Mouse (Mus musculus): ENCODE data around the gene Adamts9. TPM values are rescaled to one million over a fixed set of nuclear protein-coding genes. Genes with fewer than 3 reads are reported as not detected.

Gene Adamts9
- total RNA-seq, 1 experiment from 2014 or later, result not detected

DNA sequence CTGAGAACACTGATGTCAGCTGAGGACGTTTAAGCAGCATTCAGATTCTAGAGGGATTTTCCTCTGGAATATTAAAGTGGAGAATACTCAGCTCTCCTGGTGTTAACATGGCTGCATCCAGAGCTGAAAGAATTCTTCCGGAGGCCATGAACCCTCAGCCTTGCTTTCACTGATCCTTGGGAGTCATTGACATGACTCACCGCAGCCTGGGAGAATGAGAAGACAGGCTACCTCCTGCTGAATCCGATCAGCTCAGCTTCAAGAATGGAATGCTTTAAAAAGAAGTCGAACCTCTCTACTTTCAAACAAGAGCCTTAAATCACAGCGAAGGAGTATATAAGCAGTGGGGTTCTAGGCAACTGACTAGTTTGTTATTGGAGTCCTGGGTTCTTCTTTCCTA is 121.3 kb downstream of the Adamts9 start:
- ATAC-seq (ENCODE audit: extremely low read depth, insufficient number of reproducible peaks, low FRiP score, poor library complexity, severe bottlenecking), result no peak

GRCm38 (mm10) chr6:92821606-92822005 is 121.7 kb downstream of the Adamts9 start:
- no peak for ATAC-seq (ENCODE audit: extremely low read depth, insufficient number of reproducible peaks, low FRiP score, poor library complexity, severe bottlenecking)

GRCm38 (mm10) chr6:92817661-92818060 is 125.6 kb downstream of the Adamts9 start:
- no peak for ATAC-seq (ENCODE audit: extremely low read depth, insufficient number of reproducible peaks, low FRiP score, poor library complexity, severe bottlenecking)

DNA sequence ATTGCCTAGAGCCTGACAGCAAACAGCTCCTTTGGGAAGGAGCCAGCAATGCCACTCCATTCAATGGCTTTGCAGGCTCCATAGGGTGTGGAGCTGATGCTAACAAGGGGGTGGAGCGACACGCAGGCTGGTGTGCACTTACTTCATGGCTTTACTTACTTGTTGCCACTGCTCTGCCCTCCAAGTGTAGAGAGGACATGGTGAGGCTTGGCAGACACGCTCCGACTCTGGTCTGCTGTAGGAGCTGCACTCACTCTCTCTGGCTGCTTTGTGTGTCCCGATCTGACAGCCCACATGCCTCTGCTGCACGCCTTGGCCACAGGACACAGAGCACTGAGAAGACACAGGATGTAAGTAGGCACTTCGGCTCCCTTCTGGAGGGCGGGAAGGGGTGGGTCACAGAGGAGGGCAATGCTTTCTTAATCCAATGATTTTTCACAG is 127.0 kb downstream of the Adamts9 start, which contains the start of gene A730049H05Rik:
Gene A730049H05Rik (plus strand): TSS at position 168 of the 441 bp plus-strand sequence.
- ATAC-seq (ENCODE audit: extremely low read depth, insufficient number of reproducible peaks, low FRiP score, poor library complexity, severe bottlenecking), result no peak

DNA sequence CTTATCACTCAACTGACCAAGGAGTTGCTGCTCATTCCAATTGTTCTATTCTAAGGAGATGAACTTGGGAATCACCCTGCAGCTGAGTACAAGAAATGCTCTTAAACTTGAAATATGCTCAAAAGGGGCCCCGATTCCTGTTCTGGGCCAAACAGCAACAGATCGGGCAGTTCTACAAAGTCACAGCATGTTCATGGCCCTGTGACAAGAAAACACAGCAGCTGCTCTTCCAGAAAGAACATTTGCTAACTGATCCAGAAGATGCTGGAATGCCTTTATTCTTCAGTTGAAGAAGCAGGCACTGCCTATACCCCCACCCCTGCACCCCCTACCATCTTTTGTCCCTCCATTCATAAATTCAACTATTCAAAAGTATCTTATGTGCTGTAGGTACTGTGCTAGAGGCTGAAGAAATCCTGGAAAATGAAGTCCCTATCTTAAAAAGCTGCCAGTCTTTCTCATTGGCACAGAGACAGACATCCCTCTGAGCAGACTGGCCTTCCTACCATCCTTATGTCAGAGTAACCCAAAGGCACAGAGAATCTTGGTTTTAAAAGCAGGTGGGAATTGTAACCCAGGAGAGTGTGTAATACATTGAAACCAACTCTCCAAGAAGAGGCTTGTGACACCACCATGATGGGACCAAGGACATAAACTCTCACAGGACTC is 130.5 kb downstream of the Adamts9 start:
- ATAC-seq (ENCODE audit: extremely low read depth, insufficient number of reproducible peaks, low FRiP score, poor library complexity, severe bottlenecking), result no peak

DNA sequence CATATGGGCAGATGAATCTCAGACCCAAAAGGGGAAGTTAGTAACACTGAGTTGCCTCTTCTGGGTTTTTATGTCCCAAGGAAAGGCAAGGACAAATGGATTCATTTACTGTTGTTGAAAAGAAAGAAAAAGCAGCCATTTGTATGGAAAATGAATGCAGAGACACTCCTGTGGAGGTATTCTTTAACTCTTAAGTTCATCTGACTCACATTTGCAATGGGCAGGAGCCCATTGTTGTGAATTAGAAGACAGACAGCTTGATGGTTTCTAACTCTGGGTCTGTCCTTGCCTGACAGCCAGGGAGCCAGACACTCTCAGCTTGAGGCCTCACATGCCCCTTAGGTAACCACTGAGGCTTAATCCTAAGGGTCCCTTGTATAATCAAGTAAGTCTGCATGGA is 131.7 kb downstream of the Adamts9 start:
- no peak for ATAC-seq (ENCODE audit: extremely low read depth, insufficient number of reproducible peaks, low FRiP score, poor library complexity, severe bottlenecking)

- ATAC-seq (ENCODE audit: extremely low read depth, insufficient number of reproducible peaks, low FRiP score, poor library complexity, severe bottlenecking), result no peak
Measured at GRCm38 (mm10) chr6:92810628-92811027, 132.7 kb downstream of the Adamts9 start.

DNA sequence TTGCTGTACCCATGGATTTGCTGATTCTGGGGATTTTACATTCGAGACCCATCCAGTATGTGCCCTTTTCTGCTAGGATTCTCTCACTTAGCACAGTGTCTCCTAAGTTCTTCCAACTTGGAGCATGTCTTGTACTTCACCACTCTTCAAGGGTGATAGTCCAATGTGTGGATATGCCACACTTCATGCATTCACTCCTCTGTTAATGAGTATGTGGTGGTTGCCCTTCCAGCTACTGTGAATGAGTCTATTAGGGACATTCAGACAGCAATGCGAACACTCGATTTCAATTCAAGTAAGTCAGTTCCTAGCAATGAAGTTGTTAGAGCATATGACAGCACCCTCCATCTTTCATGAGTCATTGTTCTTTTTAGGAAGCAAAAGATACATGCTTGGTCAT is 133.5 kb downstream of the Adamts9 start:
- ATAC-seq (ENCODE audit: extremely low read depth, insufficient number of reproducible peaks, low FRiP score, poor library complexity, severe bottlenecking), result no peak

DNA sequence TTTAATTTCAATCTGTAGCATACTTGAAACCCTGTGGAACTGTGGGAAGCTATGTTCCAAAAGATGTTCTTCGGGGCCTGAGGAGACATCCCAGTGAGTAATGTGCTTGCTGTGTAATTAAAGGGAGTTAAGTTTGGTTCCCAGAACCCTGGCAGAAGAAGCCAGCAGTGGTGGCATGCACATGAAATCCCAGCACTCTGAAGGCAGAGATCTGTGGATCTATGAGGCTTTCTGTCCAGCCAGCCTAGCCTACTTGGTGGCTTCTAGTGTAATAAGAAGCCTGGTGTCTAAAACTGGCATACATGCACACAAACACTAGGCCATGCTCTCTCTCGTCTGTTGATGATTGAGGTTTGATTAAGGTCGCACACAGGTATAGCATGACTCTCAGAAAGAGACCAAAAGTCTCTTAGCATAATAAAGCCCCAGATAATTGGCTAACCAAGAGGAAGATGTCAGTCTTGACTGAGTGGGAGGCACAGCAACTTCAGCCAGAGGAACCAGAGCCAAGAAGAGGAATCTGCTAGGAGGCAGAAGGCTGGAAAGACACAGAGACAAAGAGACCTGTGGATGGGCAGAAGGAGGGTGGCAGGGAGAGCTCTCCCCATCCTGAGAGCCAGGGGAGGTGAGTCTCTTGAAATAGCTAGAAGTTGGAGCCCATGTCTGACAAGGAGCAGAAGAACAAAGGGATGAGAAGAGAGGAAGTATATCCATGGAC is 138.9 kb downstream of the Adamts9 start:
- no peak for ATAC-seq (ENCODE audit: extremely low read depth, insufficient number of reproducible peaks, low FRiP score, poor library complexity, severe bottlenecking)

DNA sequence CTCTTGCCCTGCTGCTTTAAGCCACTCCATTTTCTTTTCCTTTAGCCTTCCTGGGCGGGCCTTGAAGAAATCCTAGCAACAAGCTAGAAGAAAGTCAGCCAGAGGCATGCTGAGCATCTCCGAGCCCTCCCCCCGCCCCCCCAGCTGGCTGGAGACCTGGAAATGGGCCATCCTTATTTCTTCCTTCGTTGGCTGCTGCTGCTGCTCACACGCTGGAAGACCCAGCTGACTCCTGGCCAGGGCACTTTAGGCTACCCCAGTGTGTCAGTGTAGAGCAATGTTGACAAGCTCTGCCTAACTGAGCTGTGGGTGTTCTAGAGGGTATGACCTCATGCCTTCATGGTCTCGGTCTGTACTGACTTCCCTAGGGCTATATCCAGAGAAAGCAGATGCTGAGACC is 140.1 kb downstream of the Adamts9 start:
- ATAC-seq (ENCODE audit: extremely low read depth, insufficient number of reproducible peaks, low FRiP score, poor library complexity, severe bottlenecking), result no peak

GRCm38 (mm10) chr6:92802421-92802820 is 140.9 kb downstream of the Adamts9 start:
- ATAC-seq (ENCODE audit: extremely low read depth, insufficient number of reproducible peaks, low FRiP score, poor library complexity, severe bottlenecking), result no peak

DNA sequence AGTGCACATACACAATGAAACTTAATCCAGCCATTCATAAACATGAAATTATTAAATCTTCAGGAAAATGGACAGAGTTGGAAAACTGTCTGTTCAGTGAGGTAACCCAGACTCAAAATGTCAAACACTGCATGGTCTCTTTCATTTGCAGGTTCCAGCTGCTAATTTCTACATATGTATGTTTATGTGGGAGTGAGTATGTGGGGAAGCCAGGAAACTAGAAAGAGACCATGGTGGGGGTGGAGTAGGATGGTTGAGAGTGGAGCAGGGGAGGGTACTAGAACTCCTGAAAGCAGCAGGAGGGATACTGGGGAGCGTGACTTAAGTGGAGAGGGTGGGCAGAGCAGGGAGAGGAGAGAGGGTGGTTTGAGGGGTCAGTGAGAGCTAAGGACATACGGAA is 141.8 kb downstream of the Adamts9 start:
- ATAC-seq (ENCODE audit: extremely low read depth, insufficient number of reproducible peaks, low FRiP score, poor library complexity, severe bottlenecking), result no peak

GRCm38 (mm10) chr6:92793804-92794203 is 149.5 kb downstream of the Adamts9 start:
- no peak for ATAC-seq (ENCODE audit: extremely low read depth, insufficient number of reproducible peaks, low FRiP score, poor library complexity, severe bottlenecking)

GRCm38 (mm10) chr6:92787376-92787712 is 155.9 kb downstream of the Adamts9 start:
- ATAC-seq (ENCODE audit: extremely low read depth, insufficient number of reproducible peaks, low FRiP score, poor library complexity, severe bottlenecking), result no peak

DNA sequence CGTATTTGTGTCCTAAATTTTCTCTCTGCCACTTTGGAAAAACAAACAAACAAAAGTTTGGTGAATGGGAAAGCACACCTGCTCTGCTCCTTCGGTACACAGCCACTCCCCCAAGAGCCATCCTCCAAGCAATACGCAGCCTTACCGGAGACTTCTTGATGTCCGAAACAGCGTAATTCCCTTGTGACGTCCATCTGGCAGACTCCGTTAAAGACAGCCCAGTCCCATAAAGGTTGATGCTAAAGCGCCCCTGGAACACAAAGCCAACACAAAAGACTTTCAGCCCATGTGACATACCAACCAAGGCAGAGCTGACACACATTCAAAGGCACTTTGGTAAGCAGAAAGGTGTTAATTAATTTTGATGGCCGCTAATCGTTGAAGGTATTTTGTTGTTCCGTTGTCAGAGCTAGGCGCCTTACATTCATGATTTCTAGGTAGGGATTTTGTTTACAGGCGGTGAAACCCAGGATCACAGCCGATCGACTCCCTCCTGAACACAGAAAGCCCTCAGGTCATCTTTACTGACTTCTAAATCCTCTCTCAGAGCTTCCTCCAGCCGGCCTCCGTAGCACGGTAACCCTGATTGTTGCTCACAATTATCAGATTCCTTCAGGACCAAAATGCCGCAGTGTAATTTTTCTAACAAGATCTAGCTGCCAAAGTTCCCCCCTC is 156.5 kb downstream of the Adamts9 start:
- ATAC-seq (ENCODE audit: extremely low read depth, insufficient number of reproducible peaks, low FRiP score, poor library complexity, severe bottlenecking), result no peak

GRCm38 (mm10) chr6:92784782-92785181 is 158.5 kb downstream of the Adamts9 start:
- ATAC-seq (ENCODE audit: extremely low read depth, insufficient number of reproducible peaks, low FRiP score, poor library complexity, severe bottlenecking), result no peak

GRCm38 (mm10) chr6:92781446-92781845 is 161.8 kb downstream of the Adamts9 start:
- no peak for ATAC-seq (ENCODE audit: extremely low read depth, insufficient number of reproducible peaks, low FRiP score, poor library complexity, severe bottlenecking)

DNA sequence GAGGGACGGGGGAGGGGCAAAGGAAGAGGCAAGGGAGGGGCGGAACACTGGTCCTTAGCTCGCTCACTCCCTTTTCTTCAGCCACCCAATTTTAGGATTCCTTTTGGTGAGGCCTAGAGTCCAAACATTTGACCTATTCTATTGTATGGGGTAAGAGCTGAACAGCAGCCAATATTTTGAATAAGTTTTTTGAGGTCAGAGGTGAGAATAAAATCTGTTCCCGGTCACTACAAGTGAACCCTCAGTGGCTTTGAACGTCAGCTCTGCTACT is 163.4 kb downstream of the Adamts9 start:
- ATAC-seq (ENCODE audit: extremely low read depth, insufficient number of reproducible peaks, low FRiP score, poor library complexity, severe bottlenecking), result no peak

GRCm38 (mm10) chr6:92779140-92779934 is 164.0 kb downstream of the Adamts9 start:
- ATAC-seq (ENCODE audit: extremely low read depth, insufficient number of reproducible peaks, low FRiP score, poor library complexity, severe bottlenecking), result no peak

GRCm38 (mm10) chr6:92776356-92776755 is 166.9 kb downstream of the Adamts9 start:
- no peak for ATAC-seq (ENCODE audit: extremely low read depth, insufficient number of reproducible peaks, low FRiP score, poor library complexity, severe bottlenecking)

Data from neutrophil, adult 5-6 weeks (primary cell).